Mouse (Mus musculus): ENCODE results near the gene Kbtbd4. TPM values are rescaled to one million over a fixed set of nuclear protein-coding genes. Genes with fewer than 3 reads are reported as not detected.

The Kbtbd4 gene
- total and polyA plus RNA-seq, 3 experiments, result 21.9 to 23.1 TPM; not detected in 1

- no peak; the same call in 1 of the 2 replicates for TF ChIP-seq RAD21 (IDR thresholded peaks at IDR 0.05; ENCODE audit: low read depth, low read length)
- TF ChIP-seq JUND (IDR thresholded peaks at IDR 0.05; ENCODE audit: low read depth, low read length), result no peak
- no peak for TF ChIP-seq GABPA (IDR thresholded peaks at IDR 0.05; ENCODE audit: low read depth, low read length)
- no peak for TF ChIP-seq USF2 (IDR thresholded peaks at IDR 0.05; ENCODE audit: borderline replicate concordance in 1 of 2, insufficient read depth in 1 of 2, low read depth in 1 of 2, low read length in 2 of 2)
- no peak for TF ChIP-seq BHLHE40 (IDR thresholded peaks at IDR 0.05; ENCODE audit: borderline replicate concordance, low read depth, low read length)
These were observed 36.0 kb downstream of the Kbtbd4 start, which contains the start of gene Celf1 (continued) for GRCm38 (mm10) chr2:90940233-90941229.

GRCm38 (mm10) chr2:90941744-90942143 is 37.2 kb downstream of the Kbtbd4 start:
- Histone ChIP-seq H3K9me3 (replicated peaks; ENCODE audit: insufficient read depth, low read length) (no peaks in the 10 kb centered on the region), H3K27me3 (ENCODE audit: control insufficient read depth in 1 of 2, insufficient read depth in 2 of 2, low read length in 2 of 2) (no peaks in the 10 kb centered on the region), H3K36me3 (ENCODE audit: control insufficient read depth in 1 of 2, insufficient read depth in 2 of 2, low read length in 2 of 2) (peaks cover 9 to 52% of the 10 kb centered on the region in 2 experiments), H3K79me2 (ENCODE audit: control insufficient read depth, insufficient read depth, low read length, poor library complexity) (peaks cover 64% of the 10 kb centered on the region), H3K27ac (ENCODE audit: control insufficient read depth, low read depth, low read length) (no peak overlapping the region), H3K4me3 (ENCODE audit: control insufficient read depth in 1 of 2, insufficient read depth in 1 of 2, low read depth in 2 of 2, low read length in 2 of 2) (peak overlapping the region; percentile 83 to 95), H3K4me1 (ENCODE audit: control insufficient read depth in 1 of 2, insufficient read depth in 2 of 2, low read length in 2 of 2) (peaks cover 14% of the 10 kb centered on the region in 2 experiments), H3K9ac (ENCODE audit: control insufficient read depth, low read depth, low read length, poor library complexity, severe bottlenecking) (peak overlapping the region; percentile 100)
- TF ChIP-seq GATA1 (IDR thresholded peaks at IDR 0.05; ENCODE audit: low read depth, low read length) (no peak), JUND (IDR thresholded peaks at IDR 0.05; ENCODE audit: low read depth, low read length) (no peak), HCFC1 (IDR thresholded peaks at IDR 0.05; ENCODE audit: low read depth, low read length) (no peak), POLR2A (IDR thresholded peaks at IDR 0.05; ENCODE audit: control insufficient read depth in 1 of 2, insufficient read depth in 1 of 2, low read depth in 1 of 2, low read length in 2 of 2, poor library complexity in 1 of 2) (no peak), UBTF (IDR thresholded peaks at IDR 0.05; ENCODE audit: borderline replicate concordance, insufficient read depth, low read depth, low read length) (no peak), MYC (IDR thresholded peaks at IDR 0.05; ENCODE audit: low read depth, low read length) (no peak)
- no peak for DNase-seq (ENCODE audit: low read depth, low spot score)

GRCm38 (mm10) chr2:90950149-90950548 is 45.6 kb downstream of the Kbtbd4 start:
- Histone ChIP-seq H3K9me3 (replicated peaks; ENCODE audit: insufficient read depth, low read length) (no peaks in the 10 kb centered on the region), H3K79me2 (ENCODE audit: control insufficient read depth, insufficient read depth, low read length, poor library complexity) (peaks cover 77% of the 10 kb centered on the region), H3K27ac (ENCODE audit: control insufficient read depth, low read depth, low read length) (no peak overlapping the region), H3K36me3 (ENCODE audit: control insufficient read depth in 1 of 2, insufficient read depth in 2 of 2, low read length in 2 of 2) (peaks cover 16 to 50% of the 10 kb centered on the region in 2 experiments), H3K27me3 (ENCODE audit: control insufficient read depth in 1 of 2, insufficient read depth in 2 of 2, low read length in 2 of 2) (no peaks in the 10 kb centered on the region), H3K4me1 (ENCODE audit: control insufficient read depth in 1 of 2, insufficient read depth in 2 of 2, low read length in 2 of 2) (peaks cover 15 to 40% of the 10 kb centered on the region in 2 experiments), H3K4me3 (ENCODE audit: control insufficient read depth in 1 of 2, insufficient read depth in 1 of 2, low read depth in 2 of 2, low read length in 2 of 2) (no peak overlapping the region), H3K9ac (ENCODE audit: control insufficient read depth, low read depth, low read length, poor library complexity, severe bottlenecking) (no peak overlapping the region)
- no peak for DNase-seq (ENCODE audit: low read depth, low spot score)
- TF ChIP-seq MYB (IDR thresholded peaks at IDR 0.05; ENCODE audit: low read depth, low read length) (no peak), TCF12 (IDR thresholded peaks at IDR 0.05; ENCODE audit: low read depth, low read length) (no peak), EP300 (IDR thresholded peaks at IDR 0.05; ENCODE audit: low read depth in 1 of 2, low read length in 2 of 2) (no peak), MYC (IDR thresholded peaks at IDR 0.05; ENCODE audit: low read depth, low read length) (no peak), ZNF384 (IDR thresholded peaks at IDR 0.05; ENCODE audit: low read depth, low read length) (no peak), NRF1 (IDR thresholded peaks at IDR 0.05; ENCODE audit: insufficient read depth, low read depth, low read length, poor library complexity, severe bottlenecking) (no peak), KAT2A (conservative IDR thresholded peaks at IDR 0.05; ENCODE audit: low read depth, low read length) (no peak), CHD2 (IDR thresholded peaks at IDR 0.05; ENCODE audit: low read length) (no peak), MAZ (IDR thresholded peaks at IDR 0.05; ENCODE audit: low read depth, low read length) (no peak), JUND (IDR thresholded peaks at IDR 0.05; ENCODE audit: low read depth, low read length) (no peak), TBP (IDR thresholded peaks at IDR 0.05; ENCODE audit: low read depth, low read length) (no peak), USF1 (IDR thresholded peaks at IDR 0.05; ENCODE audit: low read depth, low read length) (no peak), ZC3H11A (IDR thresholded peaks at IDR 0.05; ENCODE audit: low read depth, low read length) (no peak), MAX (IDR thresholded peaks at IDR 0.05; ENCODE audit: low read length) (no peak), E2F4 (IDR thresholded peaks at IDR 0.05; ENCODE audit: borderline replicate concordance, low read depth, low read length) (no peak), SIN3A (IDR thresholded peaks at IDR 0.05; ENCODE audit: low read length) (no peak), GABPA (IDR thresholded peaks at IDR 0.05; ENCODE audit: low read depth, low read length) (no peak), BHLHE40 (IDR thresholded peaks at IDR 0.05; ENCODE audit: borderline replicate concordance, low read depth, low read length) (no peak), ELF1 (IDR thresholded peaks at IDR 0.05; ENCODE audit: low read depth, low read length) (no peak), POLR2A (IDR thresholded peaks at IDR 0.05; ENCODE audit: control insufficient read depth in 1 of 2, insufficient read depth in 1 of 2, low read depth in 1 of 2, low read length in 2 of 2, poor library complexity in 1 of 2) (no peak)
